Mouse (Mus musculus): ENCODE results near the gene Gm3095.
"Not testable (repeated sequence)": the region's sequence is repeated elsewhere in the genome, so short reads cannot be mapped to it uniquely, and the experiment has no call there.

Gene Gm3095

DNA sequence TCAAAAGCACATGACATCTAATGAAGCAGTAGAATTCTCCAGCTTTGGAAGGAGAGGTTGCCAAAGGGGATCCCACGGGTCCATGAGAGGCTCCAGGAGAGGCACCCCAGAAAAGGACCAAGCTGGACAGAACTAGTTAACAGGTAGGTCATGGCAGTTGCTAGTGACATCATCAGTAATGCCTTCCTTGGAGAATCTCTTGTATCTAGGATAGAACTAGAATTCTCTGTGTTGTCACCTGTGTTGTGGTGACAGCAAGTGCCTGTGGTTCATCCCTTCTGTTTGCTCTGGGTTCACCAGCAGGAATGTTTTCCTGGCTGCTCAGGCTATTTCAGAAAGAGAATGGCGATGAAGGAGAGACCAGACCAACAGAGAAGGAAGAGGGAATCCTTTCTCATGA is at the start of gene Gm3095:
Gene Gm3095 (plus strand): TSS at position 301 of the 400 bp plus-strand sequence.
- DNase-seq (ENCODE audit: low read depth, low spot score), result not testable (repeated sequence)

DNA sequence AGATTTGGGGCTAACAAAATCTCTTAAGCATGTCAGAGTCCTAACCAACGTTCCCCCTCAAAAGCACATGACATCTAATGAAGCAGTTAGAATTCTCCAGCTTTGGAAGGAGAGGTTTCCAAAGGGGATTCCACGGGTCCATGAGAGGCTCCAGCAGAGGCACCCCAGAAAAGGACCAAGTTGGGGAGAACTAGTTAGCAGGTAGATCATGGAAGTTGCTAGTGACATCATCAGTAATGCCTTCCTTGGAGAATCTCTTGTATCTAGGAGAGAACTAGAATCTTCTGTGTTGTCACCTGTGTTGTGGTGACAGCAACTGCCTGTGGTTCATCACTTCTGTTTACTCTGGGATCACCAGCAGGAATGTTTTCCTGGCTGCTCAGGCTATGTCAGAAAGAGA is 31.9 kb upstream of the Gm3095 start, which contains the start of gene Gm3029:
Gene Gm3029 (plus strand): TSS at position 301 of the 400 bp plus-strand sequence.
- DNase-seq (ENCODE audit: low read depth, low spot score), result not testable (repeated sequence)

DNA sequence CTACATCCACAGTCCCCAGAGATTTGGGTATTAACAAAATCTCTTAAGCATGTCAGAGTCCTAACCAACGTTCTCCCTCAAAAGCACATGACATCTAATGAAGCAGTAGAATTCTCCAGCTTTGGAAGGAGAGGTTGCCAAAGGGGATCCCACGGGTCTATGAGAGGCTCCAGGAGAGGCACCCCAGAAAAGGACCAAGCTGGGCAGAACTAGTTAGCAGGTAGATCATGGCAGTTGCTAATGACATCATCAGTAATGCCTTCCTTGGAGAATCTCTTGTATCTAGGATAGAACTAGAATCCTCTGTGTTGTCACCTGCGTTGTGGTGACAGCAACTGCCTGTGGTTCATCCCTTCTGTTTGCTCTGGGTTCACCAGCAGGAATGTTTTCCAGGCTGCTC is 34.7 kb downstream of the Gm3095 start, which contains the start of gene Gm3099:
Gene Gm3099 (plus strand): TSS at position 301 of the 400 bp plus-strand sequence.
- DNase-seq (ENCODE audit: low read depth, low spot score), result not testable (repeated sequence)
